In genomic region chr10:78351887-78352665, GRCm38 (mm10) we compare ENCODE assay signal across 7 mouse cellular contexts. TPM values are rescaled to one million over a fixed set of nuclear protein-coding genes. Genes with fewer than 3 reads are reported as not detected.
DNase-seq lines count a peak whose midpoint lies in the region; ATAC-seq and TF ChIP-seq lines count a peak whose summit lies in the region.

Gene Agpat3, minus strand, starts transcription at chr10:78352489.

- H3K36me3 ChIP-seq in heart, embryonic 12.5 days: no peaks in the 10 kb centered on the region
- H3K36me3 ChIP-seq in kidney, embryonic 16.5 days (ENCODE audit: insufficient read depth, low read length): peaks cover 4% of the 10 kb centered on the region
- H3K36me3 ChIP-seq in midbrain, postnatal 0 days (ENCODE audit: insufficient read depth, low read length): no peaks in the 10 kb centered on the region

- peaks cover 18% of the 10 kb centered on the region for H3K4me1 ChIP-seq in heart, embryonic 12.5 days (replicated peaks)
- peaks cover 64% of the 10 kb centered on the region for H3K4me1 ChIP-seq in kidney, embryonic 16.5 days (ENCODE audit: insufficient read depth, low read length)
- H3K4me1 ChIP-seq in midbrain, postnatal 0 days (ENCODE audit: insufficient read depth, low read length): peaks cover 9% of the 10 kb centered on the region

- no peak for TF ChIP-seq CTCF in midbrain, postnatal 0 days (IDR thresholded peaks at IDR 0.05)

- no peaks in the 10 kb centered on the region for H3K27me3 ChIP-seq in heart, embryonic 12.5 days (replicated peaks)
- H3K27me3 ChIP-seq in kidney, embryonic 16.5 days (ENCODE audit: insufficient read depth, low read length): no peaks in the 10 kb centered on the region
- H3K27me3 ChIP-seq in midbrain, postnatal 0 days (ENCODE audit: insufficient read depth, low read length): no peaks in the 10 kb centered on the region

- 6% methylated on average over 107 of the region's 113 CpGs for WGBS in heart, embryonic 12.5 days
- under 1% methylated on average over 99 of the region's 113 CpGs for WGBS in kidney, embryonic 16.5 days
- under 1% methylated on average over 42 of the region's 113 CpGs for WGBS in midbrain, postnatal 0 days

- peak; percentile 51 for ATAC-seq in erythroblast, adult 5-6 weeks (replicated peaks; ENCODE audit: low FRiP score, poor library complexity, severe bottlenecking)
- ATAC-seq in heart, embryonic 12.5 days (ENCODE audit: insufficient number of reproducible peaks, low FRiP score): peak; percentile 75
- ATAC-seq in kidney, embryonic 16.5 days (ENCODE audit: low FRiP score, low TSS enrichment): peak; percentile 60
- ATAC-seq in midbrain, postnatal 0 days (ENCODE audit: low FRiP score): peak; percentile 82

- peak; percentile 69 to 86 for DNase-seq in adrenal gland, postnatal 36 days
- DNase-seq in liver: peak; percentile 49
- DNase-seq in midbrain, postnatal 0 days (ENCODE audit: low spot score): peak; percentile 61
- peak; percentile 25 to 53 for DNase-seq in spleen, postnatal 14 days (ENCODE audit: low spot score in 2 of 2)

- H3K4me2 ChIP-seq in heart, embryonic 12.5 days: peak within 1 kb of the TSS; percentile 93
- H3K4me2 ChIP-seq in kidney, embryonic 16.5 days (replicated peaks; ENCODE audit: low read depth, low read length): peak within 1 kb of the TSS; percentile 73
- H3K4me2 ChIP-seq in midbrain, postnatal 0 days (ENCODE audit: low read depth, low read length, poor library complexity, severe bottlenecking): peak within 1 kb of the TSS; percentile 87

- no peaks in the 10 kb centered on the region for H3K9me3 ChIP-seq in heart, embryonic 12.5 days (replicated peaks)
- H3K9me3 ChIP-seq in kidney, embryonic 16.5 days (ENCODE audit: low read length): no peaks in the 10 kb centered on the region
- no peaks in the 10 kb centered on the region for H3K9me3 ChIP-seq in midbrain, postnatal 0 days (ENCODE audit: low read length)

- no peak within 1 kb of the TSS for H3K27ac ChIP-seq in heart, embryonic 12.5 days (ENCODE audit: poor library complexity, severe bottlenecking)
- peak within 1 kb of the TSS; percentile 91 for H3K27ac ChIP-seq in kidney, embryonic 16.5 days (ENCODE audit: low read length)
- H3K27ac ChIP-seq in midbrain, postnatal 0 days (ENCODE audit: low read depth, low read length): peak within 1 kb of the TSS; percentile 74

- peak within 1 kb of the TSS; percentile 99 for H3K4me3 ChIP-seq in heart, embryonic 12.5 days
- peak within 1 kb of the TSS; percentile 96 for H3K4me3 ChIP-seq in kidney, embryonic 16.5 days (ENCODE audit: low read length)
- peak within 1 kb of the TSS; percentile 95 for H3K4me3 ChIP-seq in midbrain, postnatal 0 days (ENCODE audit: low read depth, low read length)

- H3K9ac ChIP-seq in heart, embryonic 12.5 days: peak within 1 kb of the TSS; percentile 99
- H3K9ac ChIP-seq in kidney, embryonic 16.5 days (replicated peaks; ENCODE audit: low read length): peak within 1 kb of the TSS; percentile 99
- H3K9ac ChIP-seq in midbrain, postnatal 0 days (replicated peaks; ENCODE audit: low read length, poor library complexity, severe bottlenecking): peak within 1 kb of the TSS; percentile 98

RNA-seq across cellular contexts. Expression of gene Agpat3, which starts in this region (rescaled TPM):
- 100 to 1,000 TPM; 293 to 406 TPM for total RNA-seq in adrenal gland, postnatal 36 days (2021)
- 3.3 and 5.8 TPM in 2 replicates for total RNA-seq in erythroblast, adult 5-6 weeks (2015; ENCODE audit: low replicate concordance)
- total RNA-seq in erythroblast, adult 5-6 weeks (2017; ENCODE audit: low replicate concordance): 2.6 and 3.2 TPM in 2 replicates
- 46.1 and 48.7 TPM in 2 replicates for polyA plus RNA-seq in heart, embryonic 12.5 days (2016; fragmentation: Nextera tagmentation; extraction: Ambion mirVana)
- 48.2 and 81.9 TPM in 2 replicates for polyA plus RNA-seq in kidney, embryonic 16.5 days (2015; fragmentation: Nextera tagmentation; extraction: Ambion mirVana)
- 106 and 137 TPM in 2 replicates for total RNA-seq in midbrain, postnatal 0 days (2014; rRNA removed)
- polyA plus RNA-seq in midbrain, postnatal 0 days (2015; fragmentation: Nextera tagmentation; extraction: Ambion mirVana): 91.7 and 96.8 TPM in 2 replicates

Comparison
In these comparisons a context has a peak if more than half of its experiments do, and no peak if none do; other contexts are left out.
1. RNA of gene Agpat3 (total RNA-seq): 293 to 406 TPM in adrenal gland, postnatal 36 days and 106 to 137 TPM in midbrain, postnatal 0 days; 2.6 to 5.8 TPM in erythroblast, adult 5-6 weeks; every median in the first group is over 10 times any median in the second.
2. Peak in every context shown above with its lines, with median percentiles within 50 percentile points of each other: DNase-seq, ATAC-seq, H3K4me2 ChIP-seq, H3K4me3 ChIP-seq and H3K9ac ChIP-seq.